Mouse (Mus musculus) forebrain, postnatal 0 days (tissue): ENCODE data around the gene Pom121l2. TPM values are rescaled to one million over a fixed set of nuclear protein-coding genes. Genes with fewer than 3 reads are reported as not detected.
"Not testable (repeated sequence)": the region's sequence is repeated elsewhere in the genome, so short reads cannot be mapped to it uniquely, and the experiment has no call there.

Experiments used
- ATAC-seq: fragments of 200-750 bp; cut with Nextera tagmentation; 2 replicates; pipeline ENCODE4 v1.8.0; 2017; ENCODE audit warnings: mild to moderate bottlenecking, moderate library complexity
- DNase-seq: peaks from one replicate; pipeline ENCODE4 v3.0.0-alpha.2; 2015
- H3K27ac ChIP-seq: fragments of 300-500 bp; sonication (generic); 2 replicates; pipeline ENCODE4 v1.5.1; 2014; ENCODE audit warnings: low read depth, mild to moderate bottlenecking, antibody characterized with exemption, low read length, moderate library complexity, mixed read lengths
- H3K27me3 ChIP-seq: fragments of 300-500 bp; sonication (generic); 2 replicates; pipeline ENCODE4 v1.6.1; 2014; ENCODE audit warnings: mild to moderate bottlenecking, low read length, mixed read lengths; ENCODE audit not compliant: insufficient read depth
- H3K36me3 ChIP-seq: fragments of 300-500 bp; sonication (generic); 2 replicates; pipeline ENCODE4 v1.6.1; 2014; ENCODE audit warnings: mild to moderate bottlenecking, moderate library complexity; ENCODE audit not compliant: insufficient read depth
- H3K4me1 ChIP-seq: fragments of 300-500 bp; sonication (generic); 2 replicates; pipeline ENCODE4 v1.6.1; 2014; ENCODE audit warnings: antibody characterized with exemption; ENCODE audit not compliant: insufficient read depth
- H3K4me2 ChIP-seq: fragments of 300-500 bp; sonication (generic); 2 replicates; pipeline ENCODE4 v1.6.1; 2014; ENCODE audit warnings: low read depth, mild to moderate bottlenecking, moderate library complexity
- H3K4me3 ChIP-seq: fragments of 300-500 bp; sonication (generic); 2 replicates; pipeline ENCODE4 v1.5.1; 2014; ENCODE audit warnings: low read depth, low read length, mixed read lengths
- H3K9ac ChIP-seq: fragments of 300-500 bp; sonication (generic); 2 replicates; pipeline ENCODE4 v1.6.1; 2014; ENCODE audit warnings: mild to moderate bottlenecking
- H3K9me3 ChIP-seq: fragments of 300-500 bp; sonication (generic); 2 replicates; pipeline ENCODE4 v1.6.1; 2016; ENCODE audit warnings: low read length
- CTCF ChIP-seq: sonication (generic); IDR thresholded peaks from 2 replicates; pipeline ENCODE4 v1.5.1; 2016; ENCODE audit warnings: antibody characterized with exemption, control low read depth, low read depth
- WGBS: fragments of 180-500 bp; shearing (Covaris S2); extraction: QIAGEN DNeasy Blood & Tissue Kit; methylation state at CpG from one replicate; pipeline ENCODE4 v1.1.7; 2014; 5-methylcytosine and 5-hydroxymethylcytosine counted together
- polyA plus RNA-seq: library from polyadenylated mRNA; unstranded; fragments of >200 nt; fragmentation: Nextera tagmentation; extraction: Ambion mirVana; gene quantifications from 2 replicates; pipeline ENCODE4 v1.2.1, GENCODE M21; 2015
- total RNA-seq: library from RNA; depleted of rRNA; stranded (reverse); fragments of >200 nt; gene quantifications from 2 replicates; pipeline ENCODE4 v1.2.3, GENCODE M21; 2014

Gene Pom121l2
- total and polyA plus RNA-seq, 2 experiments from 2014 or later: not detected

- no peaks in the 10 kb centered on the region; the same call in 1 of the 2 replicates for H3K27me3 ChIP-seq
- peak overlapping the region; percentile 50 for H3K4me2 ChIP-seq
- H3K27ac ChIP-seq: peak overlapping the region; percentile 77
- ATAC-seq (peak; percentile 76), DNase-seq (peak; percentile 96)
- 2% methylated on average over 35 of the region's 35 CpGs for WGBS
- no peaks in the 10 kb centered on the region for H3K9me3 ChIP-seq
- H3K4me1 ChIP-seq: peaks cover 2% of the 10 kb centered on the region; the same call in 1 of the 2 replicates
- peak overlapping the region; percentile 48 for H3K4me3 ChIP-seq
- peak overlapping the region; percentile 54 for H3K9ac ChIP-seq
- no peak for TF ChIP-seq CTCF
- H3K36me3 ChIP-seq: no peaks in the 10 kb centered on the region
Observed at GRCm38 (mm10) chr13:22026058-22027031, 45.4 kb downstream of the Pom121l2 start.

GRCm38 (mm10) chr13:22028673-22029460 lies 47.9 kb downstream of the Pom121l2 start:
- 0 out of 2 replicates have a peak overlapping the region, but pooled peaks have one; percentile 54 for H3K27ac ChIP-seq
- H3K9me3 ChIP-seq: no peaks in the 10 kb centered on the region
- peak overlapping the region; percentile 63 for H3K9ac ChIP-seq
- peak; percentile 93 for TF ChIP-seq CTCF
- WGBS: under 1% methylated on average over 40 of the region's 40 CpGs
- peak overlapping the region; percentile 65 for H3K4me3 ChIP-seq
- DNase-seq (peak; percentile 91), ATAC-seq (peak; percentile 69)
- peak overlapping the region; percentile 62 for H3K4me2 ChIP-seq
- H3K27me3 ChIP-seq: no peaks in the 10 kb centered on the region
- no peaks in the 10 kb centered on the region for H3K36me3 ChIP-seq
- no peaks in the 10 kb centered on the region for H3K4me1 ChIP-seq

GRCm38 (mm10) chr13:22029928-22030327 lies 48.9 kb downstream of the Pom121l2 start:
- no peak overlapping the region for H3K9ac ChIP-seq
- no peaks in the 10 kb centered on the region for H3K27me3 ChIP-seq
- no peak overlapping the region for H3K4me3 ChIP-seq
- DNase-seq (no peak), ATAC-seq (no peak)
- H3K4me1 ChIP-seq: no peaks in the 10 kb centered on the region
- no peak overlapping the region for H3K4me2 ChIP-seq
- no peaks in the 10 kb centered on the region for H3K9me3 ChIP-seq
- H3K27ac ChIP-seq: no peak overlapping the region
- WGBS: 30% methylated on average over 8 of the region's 8 CpGs
- no peaks in the 10 kb centered on the region for H3K36me3 ChIP-seq
- no peak for TF ChIP-seq CTCF

GRCm38 (mm10) chr13:22030493-22030892 lies 49.5 kb downstream of the Pom121l2 start:
- H3K4me2 ChIP-seq: no peak overlapping the region

GRCm38 (mm10) chr13:22033741-22034442 lies 52.9 kb downstream of the Pom121l2 start:
- TF ChIP-seq CTCF: no peak
- no peaks in the 10 kb centered on the region for H3K36me3 ChIP-seq
- H3K9ac ChIP-seq: no peak overlapping the region
- no peak overlapping the region for H3K27ac ChIP-seq
- H3K4me3 ChIP-seq: no peak overlapping the region
- no peaks in the 10 kb centered on the region for H3K27me3 ChIP-seq
- WGBS: 48% methylated on average over 5 of the region's 5 CpGs
- H3K9me3 ChIP-seq: no peaks in the 10 kb centered on the region
- H3K4me2 ChIP-seq: no peak overlapping the region
- H3K4me1 ChIP-seq: peaks cover 6% of the 10 kb centered on the region
- ATAC-seq (no peak), DNase-seq (no peak)

More at GRCm38 (mm10) chr13:22030493-22030892, 49.5 kb downstream of the Pom121l2 start:
- ATAC-seq: no peak
- Histone ChIP-seq H3K36me3 (no peaks in the 10 kb centered on the region), H3K27ac (no peak overlapping the region), H3K9ac (no peak overlapping the region), H3K9me3 (no peaks in the 10 kb centered on the region), H3K4me3 (no peak overlapping the region), H3K27me3 (no peaks in the 10 kb centered on the region), H3K4me1 (no peaks in the 10 kb centered on the region)
- WGBS: 10% methylated on average over 4 of the region's 4 CpGs
- peak; percentile 68 for DNase-seq
- TF ChIP-seq CTCF: peak; percentile 48

GRCm38 (mm10) chr13:22034443-22035266 lies 53.7 kb downstream of the Pom121l2 start:
- Histone ChIP-seq H3K4me1 (peaks cover 6% of the 10 kb centered on the region), H3K27ac (no peak overlapping the region), H3K9me3 (no peaks in the 10 kb centered on the region), H3K27me3 (no peaks in the 10 kb centered on the region), H3K9ac (no peak overlapping the region), H3K4me2 (peak overlapping the region; percentile 56), H3K36me3 (no peaks in the 10 kb centered on the region), H3K4me3 (peak overlapping the region; percentile 26)
- DNase-seq (peak; percentile 22), ATAC-seq (no peak)
- no peak for TF ChIP-seq CTCF
- 0% methylated on average over 12 of the region's 14 CpGs for WGBS

- H3K4me2 ChIP-seq: peak within 1 kb of the TSS; percentile 56
- peak within 1 kb of the TSS; percentile 40 for H3K4me3 ChIP-seq
- peak within 1 kb of the TSS; percentile 28 for H3K9ac ChIP-seq
- under 1% methylated on average over 23 of the region's 69 CpGs for WGBS
- ATAC-seq: peak; percentile 99
- not testable (repeated sequence) for H3K27ac ChIP-seq, H3K36me3 ChIP-seq, H3K9me3 ChIP-seq, H3K27me3 ChIP-seq
- H3K4me1 ChIP-seq: peaks cover 14% of the 10 kb centered on the region
- peak; percentile 95 for DNase-seq
Observed at GRCm38 (mm10) chr13:22035267-22036148, 54.5 kb downstream of the Pom121l2 start, which contains the start of the genes Hist1h2ah and Hist1h2bk. Hist1h2ah (minus strand) TSS chr13:22035568. Hist1h2bk (plus strand) TSS chr13:22035870.
